Mouse (Mus musculus): Measurements from ENCODE around the gene Ces2b. TPM values are rescaled to one million over a fixed set of nuclear protein-coding genes. Genes with fewer than 3 reads are reported as not detected.
A peak's percentile ranks its signal among the peaks of the same experiment; 100 is the strongest.
"Not testable (repeated sequence)": the region's sequence is repeated elsewhere in the genome, so short reads cannot be mapped to it uniquely, and the experiment has no call there.

Gene Ces2b
- polyA plus RNA-seq, 1 experiment from 2014 or later, result 0.16 TPM

- H3K4me3 ChIP-seq (replicated peaks), result no peak overlapping the region
- no peaks in the 10 kb centered on the region for H3K27me3 ChIP-seq
- H3K4me2 ChIP-seq, result no peak overlapping the region
- no peaks in the 10 kb centered on the region for H3K9me3 ChIP-seq (replicated peaks)
- H3K36me3 ChIP-seq (replicated peaks), result no peaks in the 10 kb centered on the region
- 56% methylated on average over 3 of the region's 3 CpGs for WGBS (ENCODE audit: insufficient replicate concordance)
- ATAC-seq (ENCODE audit: insufficient read depth), result no peak
- no peak overlapping the region for H3K27ac ChIP-seq (replicated peaks)
- no peaks in the 10 kb centered on the region for H3K4me1 ChIP-seq (replicated peaks)
- no peak overlapping the region for H3K9ac ChIP-seq
These were observed 10.1 kb downstream of the Ces2b start for GRCm38 (mm10) chr8:104841360-104842078.

GRCm38 (mm10) chr8:104846831-104847230, 15.5 kb downstream of the Ces2b start, which contains the start of gene Ces2c:
Gene Ces2c, plus strand, starts transcription at chr8:104847068.
- Histone ChIP-seq H3K9me3 (replicated peaks) (no peaks in the 10 kb centered on the region), H3K27me3 (no peaks in the 10 kb centered on the region), H3K4me3 (replicated peaks) (no peak within 1 kb of the TSS), H3K36me3 (replicated peaks) (no peaks in the 10 kb centered on the region), H3K4me1 (replicated peaks) (no peaks in the 10 kb centered on the region), H3K9ac (no peak within 1 kb of the TSS), H3K4me2 (no peak within 1 kb of the TSS), H3K27ac (replicated peaks) (no peak within 1 kb of the TSS)
- WGBS (ENCODE audit: insufficient replicate concordance), result 56% methylated on average over 3 of the region's 3 CpGs
- ATAC-seq (ENCODE audit: insufficient read depth), result no peak

GRCm38 (mm10) chr8:104847741-104848462, 16.5 kb downstream of the Ces2b start:
- H3K4me3 ChIP-seq (replicated peaks), result no peak overlapping the region
- WGBS (ENCODE audit: insufficient replicate concordance), result 51% methylated on average over 4 of the region's 4 CpGs
- no peak overlapping the region for H3K9ac ChIP-seq

GRCm38 (mm10) chr8:104866844-104867531, 35.6 kb downstream of the Ces2b start:
- H3K9me3 ChIP-seq (replicated peaks); H3K27ac ChIP-seq (replicated peaks); H3K4me1 ChIP-seq (replicated peaks); H3K9ac ChIP-seq; H3K27me3 ChIP-seq; ATAC-seq (ENCODE audit: insufficient read depth); H3K4me3 ChIP-seq (replicated peaks); H3K36me3 ChIP-seq (replicated peaks); H3K4me2 ChIP-seq: not testable (repeated sequence)
- no CpG with 5 or more reads among the region's 4 CpGs for WGBS (ENCODE audit: insufficient replicate concordance)

More at GRCm38 (mm10) chr8:104847741-104848462, 16.5 kb downstream of the Ces2b start:
- H3K4me2 ChIP-seq, result no peak overlapping the region
- ATAC-seq (ENCODE audit: insufficient read depth), result no peak
- no peak overlapping the region for H3K27ac ChIP-seq (replicated peaks)
- no peaks in the 10 kb centered on the region for H3K9me3 ChIP-seq (replicated peaks)
- no peaks in the 10 kb centered on the region for H3K36me3 ChIP-seq (replicated peaks)
- no peaks in the 10 kb centered on the region for H3K4me1 ChIP-seq (replicated peaks)
- no peaks in the 10 kb centered on the region for H3K27me3 ChIP-seq

- not testable (repeated sequence) for H3K9me3 ChIP-seq (replicated peaks); H3K4me2 ChIP-seq; H3K4me1 ChIP-seq (replicated peaks); H3K36me3 ChIP-seq (replicated peaks); H3K4me3 ChIP-seq (replicated peaks); H3K9ac ChIP-seq; H3K27ac ChIP-seq (replicated peaks); ATAC-seq (ENCODE audit: insufficient read depth); H3K27me3 ChIP-seq
- WGBS (ENCODE audit: insufficient replicate concordance), result no CpG with 5 or more reads among the region's 2 CpGs
These were observed 37.5 kb downstream of the Ces2b start for GRCm38 (mm10) chr8:104868876-104869275.

GRCm38 (mm10) chr8:104886223-104886926, 55.0 kb downstream of the Ces2b start:
- not testable (repeated sequence) for H3K4me2 ChIP-seq; H3K4me3 ChIP-seq (replicated peaks); H3K4me1 ChIP-seq (replicated peaks); H3K36me3 ChIP-seq (replicated peaks); H3K9me3 ChIP-seq (replicated peaks); H3K27me3 ChIP-seq; H3K9ac ChIP-seq; H3K27ac ChIP-seq (replicated peaks)
- WGBS (ENCODE audit: insufficient replicate concordance), result no CpG with 5 or more reads among the region's 4 CpGs
- ATAC-seq (ENCODE audit: insufficient read depth), result peak; percentile 60; the same call in 1 of the 2 replicates

Other genes with a start within 250 kb of the Ces2b start
- 3.1 and 3.5 TPM in 2 replicates for gene Pdp2, start 240.1 kb upstream of the Ces2b start, polyA plus RNA-seq (2015; fragmentation: Nextera tagmentation; extraction: Ambion mirVana)
- 0.08 and 0.18 TPM in 2 replicates for gene Cdh16, start 207.2 kb upstream of the Ces2b start, polyA plus RNA-seq (2015; fragmentation: Nextera tagmentation; extraction: Ambion mirVana)
- gene Rrad, start 200.2 kb upstream of the Ces2b start, polyA plus RNA-seq (2015; fragmentation: Nextera tagmentation; extraction: Ambion mirVana), result 1.7 and 2.2 TPM in 2 replicates
- 37.5 and 44.3 TPM in 2 replicates for gene Ciao2b, start 189.6 kb upstream of the Ces2b start, polyA plus RNA-seq (2015; fragmentation: Nextera tagmentation; extraction: Ambion mirVana)
- gene Ces2a, start 97.6 kb upstream of the Ces2b start, polyA plus RNA-seq (2015; fragmentation: Nextera tagmentation; extraction: Ambion mirVana), result 22.7 and 28.4 TPM in 2 replicates
- 0.21 and 0.29 TPM in 2 replicates for gene Ces2c, start 15.5 kb downstream of the Ces2b start, polyA plus RNA-seq (2015; fragmentation: Nextera tagmentation; extraction: Ambion mirVana)
- gene Ces2e, start 94.7 kb downstream of the Ces2b start, polyA plus RNA-seq (2015; fragmentation: Nextera tagmentation; extraction: Ambion mirVana), result 2.3 and 3.8 TPM in 2 replicates
- gene Ces2f, start 115.8 kb downstream of the Ces2b start, polyA plus RNA-seq (2015; fragmentation: Nextera tagmentation; extraction: Ambion mirVana), result not detected in 2 replicates
- gene Ces2g, start 130.1 kb downstream of the Ces2b start, polyA plus RNA-seq (2015; fragmentation: Nextera tagmentation; extraction: Ambion mirVana), result 21.1 TPM in 2 replicates
- not detected in 2 replicates for gene Ces2h, start 169.3 kb downstream of the Ces2b start, polyA plus RNA-seq (2015; fragmentation: Nextera tagmentation; extraction: Ambion mirVana)
- 0.58 and 0.97 TPM in 2 replicates for gene Ces3a, start 217.0 kb downstream of the Ces2b start, polyA plus RNA-seq (2015; fragmentation: Nextera tagmentation; extraction: Ambion mirVana)